Mouse (Mus musculus): ENCODE results near the gene Ppara. TPM values are rescaled to one million over a fixed set of nuclear protein-coding genes. Genes with fewer than 3 reads are reported as not detected.
A peak's percentile ranks its signal among the peaks of the same experiment; 100 is the strongest.

Gene Ppara
- total RNA-seq, 2 experiments from 2014 or later, result not detected

- ATAC-seq (replicated peaks; ENCODE audit: poor library complexity, severe bottlenecking), result peak; percentile 94
Observed at GRCm38 (mm10) chr15:85831954-85832590, 97.3 kb downstream of the Ppara start, which contains the start of gene Ttc38. Ttc38 (plus strand) TSS chr15:85832306.

- ATAC-seq (replicated peaks; ENCODE audit: poor library complexity, severe bottlenecking), result peak; percentile 33
Observed at GRCm38 (mm10) chr15:85832599-85832998, 97.8 kb downstream of the Ppara start.

- no peak for ATAC-seq (replicated peaks; ENCODE audit: poor library complexity, severe bottlenecking)
Observed at GRCm38 (mm10) chr15:85835335-85835734, 100.6 kb downstream of the Ppara start.

GRCm38 (mm10) chr15:85836887-85837286 is 102.1 kb downstream of the Ppara start:
- ATAC-seq (replicated peaks; ENCODE audit: poor library complexity, severe bottlenecking), result no peak

GRCm38 (mm10) chr15:85840983-85841382 is 106.2 kb downstream of the Ppara start:
- peak; percentile 65 for ATAC-seq (replicated peaks; ENCODE audit: poor library complexity, severe bottlenecking)

GRCm38 (mm10) chr15:85841796-85842360 is 107.1 kb downstream of the Ppara start:
- ATAC-seq (replicated peaks; ENCODE audit: poor library complexity, severe bottlenecking), result no peak

- no peak for ATAC-seq (replicated peaks; ENCODE audit: poor library complexity, severe bottlenecking)
Observed at GRCm38 (mm10) chr15:85845071-85845470, 110.3 kb downstream of the Ppara start.

GRCm38 (mm10) chr15:85851656-85852392 is 117.0 kb downstream of the Ppara start:
- no peak for ATAC-seq (replicated peaks; ENCODE audit: poor library complexity, severe bottlenecking)

Other genes with a start within 250 kb of the Ppara start
- gene 7530416G11Rik, start 231.8 kb upstream of the Ppara start, total RNA-seq (2014; fragmentation: Nextera tagmentation), result not detected in 2 replicates
- not detected in 2 replicates for gene 7530416G11Rik, start 231.8 kb upstream of the Ppara start, total RNA-seq (2017)
- not detected in 2 replicates for gene Wnt7b, start 152.5 kb upstream of the Ppara start, total RNA-seq (2014; fragmentation: Nextera tagmentation)
- not detected in 2 replicates for gene Wnt7b, start 152.5 kb upstream of the Ppara start, total RNA-seq (2017)
- gene Cdpf1, start 76.7 kb downstream of the Ppara start, total RNA-seq (2014; fragmentation: Nextera tagmentation), result 13.5 and 17.1 TPM in 2 replicates
- 10.8 and 11.1 TPM in 2 replicates for gene Cdpf1, start 76.7 kb downstream of the Ppara start, total RNA-seq (2017)
- gene Pkdrej, start 86.8 kb downstream of the Ppara start, total RNA-seq (2014; fragmentation: Nextera tagmentation), result not detected in 2 replicates
- gene Pkdrej, start 86.8 kb downstream of the Ppara start, total RNA-seq (2017), result not detected in 2 replicates
- gene Ttc38, start 97.3 kb downstream of the Ppara start, total RNA-seq (2014; fragmentation: Nextera tagmentation), result 2.9 and 9.4 TPM in 2 replicates
- gene Ttc38, start 97.3 kb downstream of the Ppara start, total RNA-seq (2017), result 3.1 and 5.0 TPM in 2 replicates
- gene Gtse1, start 124.8 kb downstream of the Ppara start, total RNA-seq (2014; fragmentation: Nextera tagmentation), result 7.9 and 13.6 TPM in 2 replicates
- gene Gtse1, start 124.8 kb downstream of the Ppara start, total RNA-seq (2017), result 19.5 and 20.0 TPM in 2 replicates
- 17.2 and 32.2 TPM in 2 replicates for gene Trmu, start 144.3 kb downstream of the Ppara start, total RNA-seq (2014; fragmentation: Nextera tagmentation)
- 22.3 and 28.7 TPM in 2 replicates for gene Trmu, start 144.3 kb downstream of the Ppara start, total RNA-seq (2017)

Data from granulocyte monocyte progenitor cell, adult 5-6 weeks (primary cell).